22 mouse cellular contexts compared by ENCODE assay signal in the genomic region with DNA sequence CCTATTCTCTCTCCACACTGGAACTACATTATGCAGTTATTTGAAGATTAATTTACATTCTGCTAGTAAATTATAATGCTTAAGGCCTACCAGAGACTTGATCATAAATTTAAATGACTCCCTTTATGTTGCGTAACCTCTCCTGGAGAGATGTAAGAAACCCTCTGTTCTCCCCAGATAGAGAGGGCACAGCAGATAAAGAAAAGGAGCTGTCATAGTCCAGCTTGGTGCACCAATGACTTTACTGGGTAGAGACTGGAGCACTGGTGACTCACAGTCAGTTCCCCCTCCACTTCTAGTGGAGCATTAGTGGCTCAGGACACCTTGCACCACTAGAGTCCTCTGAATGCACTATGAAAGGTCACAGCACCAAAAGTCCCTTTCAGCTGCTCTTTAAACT. TPM values are rescaled to one million over a fixed set of nuclear protein-coding genes. Genes with fewer than 3 reads are reported as not detected.
DNase-seq lines count a peak whose midpoint lies in the region; ATAC-seq and TF ChIP-seq lines count a peak whose summit lies in the region.
"Had no signal": no experiment of that assay in that cellular context is flagged by ENCODE, and none has a peak within 500 bp of the region (broad histone marks: within the 10 kb centered on the region; RNA-seq: fewer than 3 reads in every experiment).

No protein-coding gene starts in this region.

- H3K36me3 ChIP-seq in G1E (replicated peaks), result no peaks in the 10 kb centered on the region
- H3K36me3 ChIP-seq in liver, embryonic 12.5 days, result no peaks in the 10 kb centered on the region
- H3K36me3 ChIP-seq in megakaryocyte, embryonic 14.5 days (replicated peaks; ENCODE audit: low read length), result no peaks in the 10 kb centered on the region
- H3K36me3 ChIP-seq: heart, embryonic 13.5 days; midbrain, embryonic 12.5 days had no signal

- H3K9ac ChIP-seq in liver, embryonic 12.5 days, result no peak overlapping the region
- H3K9ac ChIP-seq: heart, embryonic 13.5 days; midbrain, embryonic 12.5 days had no signal

- H3K27me3 ChIP-seq in G1E (ENCODE audit: insufficient read depth, low read length), result peaks cover 3% of the 10 kb centered on the region
- H3K27me3 ChIP-seq in liver, embryonic 12.5 days (replicated peaks), result no peaks in the 10 kb centered on the region
- no peaks in the 10 kb centered on the region for H3K27me3 ChIP-seq in megakaryocyte, embryonic 14.5 days (replicated peaks)
- H3K27me3 ChIP-seq: heart, embryonic 13.5 days; midbrain, embryonic 12.5 days had no signal

- H3K4me1 ChIP-seq in G1E (ENCODE audit: insufficient read depth, low read depth, low read length), result no peaks in the 10 kb centered on the region
- peaks cover 25% of the 10 kb centered on the region for H3K4me1 ChIP-seq in liver, embryonic 12.5 days
- H3K4me1 ChIP-seq in megakaryocyte, embryonic 14.5 days, result peaks cover 65% of the 10 kb centered on the region

- no peaks in the 10 kb centered on the region for H3K9me3 ChIP-seq in G1E (replicated peaks)
- H3K9me3 ChIP-seq in liver, embryonic 12.5 days (replicated peaks), result no peaks in the 10 kb centered on the region
- H3K9me3 ChIP-seq in megakaryocyte, embryonic 14.5 days, result no peaks in the 10 kb centered on the region
- H3K9me3 ChIP-seq: heart, embryonic 13.5 days; midbrain, embryonic 12.5 days had no signal

- H3K27ac ChIP-seq in liver, embryonic 12.5 days, result peak overlapping the region; percentile 66; the same call in 1 of the 2 replicates
- H3K27ac ChIP-seq: heart, embryonic 13.5 days; hindbrain, postnatal 0 days; midbrain, embryonic 12.5 days had no signal

- no peak for TF ChIP-seq CTCF in G1E (IDR thresholded peaks at IDR 0.05; ENCODE audit: low read depth, low read length)

- DNase-seq in G1E (ENCODE audit: low spot score), result no peak
- DNase-seq in c-Kit-positive CD71-positive TER-119-negative erythroid progenitor cells, embryonic 14.5 days (ENCODE audit: low read depth), result peak; percentile 30
- DNase-seq in left cerebral cortex, adult 18-20 months (ENCODE audit: low spot score in 2 of 2), result no peak
- no peak for DNase-seq in cerebellum, adult 11 months
- DNase-seq in layer of hippocampus, adult 8-10 months (ENCODE audit: low spot score in 2 of 2), result no peak
- DNase-seq: adrenal gland, adult 2 months; cerebellum, adult 9-11 months; embryo, embryonic 11 days; heart, adult 11 months; heart, postnatal 4 days; kidney, adult 2 months; kidney, postnatal 4 days; lung, postnatal 10 days; retina, postnatal 1 day; thymus, adult 2 months had no signal

- peak; percentile 65; the same call in 1 of the 2 replicates for ATAC-seq in G1E (ENCODE audit: extremely low read depth, insufficient number of reproducible peaks, low FRiP score, poor library complexity, severe bottlenecking)
- ATAC-seq in liver, embryonic 12.5 days, result peak; percentile 99
- ATAC-seq: forebrain, embryonic 14.5 days; hindbrain, postnatal 0 days had no signal

- 19% methylated on average over 1 of the region's 1 CpGs for WGBS in liver, embryonic 12.5 days (ENCODE audit: insufficient replicate concordance)

- H3K4me2 ChIP-seq in liver, embryonic 12.5 days, result no peak overlapping the region
- H3K4me2 ChIP-seq: heart, embryonic 13.5 days; midbrain, embryonic 12.5 days had no signal

- no peak overlapping the region for H3K4me3 ChIP-seq in G1E (ENCODE audit: low read depth, low read length)
- H3K4me3 ChIP-seq in liver, embryonic 12.5 days, result no peak overlapping the region
- H3K4me3 ChIP-seq in megakaryocyte, embryonic 14.5 days (replicated peaks), result peak overlapping the region; percentile 50
- H3K4me3 ChIP-seq: heart, embryonic 13.5 days; midbrain, embryonic 12.5 days; myocyte had no signal

RNA-seq across cellular contexts. Expression of a gene that starts 27.1 kb away (rescaled TPM):
- total RNA-seq in G1E (2014; fragmentation: Nextera tagmentation) (0.53 and 0.58 TPM in 2 replicates), G1E (2017) (0.49 and 0.87 TPM in 2 replicates)
- polyA plus RNA-seq in G1E (2012), result 0.14 and 0.19 TPM in 2 replicates
- polyA plus RNA-seq in liver, embryonic 12.5 days (2016; fragmentation: Nextera tagmentation; extraction: Ambion mirVana), result not detected in 2 replicates
- polyA plus RNA-seq in megakaryocyte, embryonic 14.5 days (2012; ENCODE audit: insufficient read depth, low replicate concordance), result 0.17 and 0.74 TPM in 2 replicates
- total RNA-seq in left cerebral cortex, adult 18-20 months (2021), result 1 to 10 TPM; 3.0 TPM
- total RNA-seq in layer of hippocampus, adult 8-10 months (2022), result 1 to 10 TPM; 2.7 to 3.3 (median 3.2) TPM
- polyA plus RNA-seq: forebrain, embryonic 14.5 days; heart, embryonic 13.5 days; hindbrain, postnatal 0 days; midbrain, embryonic 12.5 days had no signal

RNA-seq across cellular contexts. Expression of a gene that starts 31.4 kb away (rescaled TPM):
- total RNA-seq in G1E (2014; fragmentation: Nextera tagmentation) (5.8 and 7.8 TPM in 2 replicates), G1E (2017) (6.6 and 7.5 TPM in 2 replicates)
- 6.9 and 7.1 TPM in 2 replicates for polyA plus RNA-seq in G1E (2012)
- 5.6 and 5.8 TPM in 2 replicates for polyA plus RNA-seq in liver, embryonic 12.5 days (2016; fragmentation: Nextera tagmentation; extraction: Ambion mirVana)
- polyA plus RNA-seq in megakaryocyte, embryonic 14.5 days (2012; ENCODE audit: insufficient read depth, low replicate concordance), result 18.4 TPM in 2 replicates
- total RNA-seq in left cerebral cortex, adult 18-20 months (2021), result 10 to 100 TPM; 32.7 to 35.4 TPM
- 10 to 100 TPM; 36.6 to 41.1 (median 39.6) TPM for total RNA-seq in layer of hippocampus, adult 8-10 months (2022)
